Mouse (Mus musculus) kidney, adult 2 months (tissue): ENCODE measurements around the gene Stmn1. TPM values are rescaled to one million over a fixed set of nuclear protein-coding genes. Genes with fewer than 3 reads are reported as not detected.
"Not testable (repeated sequence)": the region's sequence is repeated elsewhere in the genome, so short reads cannot be mapped to it uniquely, and the experiment has no call there.

ENCODE experiments used
- DNase-seq: peaks from one replicate; pipeline ENCODE4 v3.0.0; 2021
- H3K27ac ChIP-seq: fragments of 200-500 bp; 2 replicates; pipeline ENCODE4 v1.5.1; 2012; ENCODE audit warnings: low read depth, low read length, control low read depth, inconsistent platforms; ENCODE audit not compliant: insufficient read depth
- H3K27me3 ChIP-seq: fragments of 200-500 bp; replicated peaks from 2 replicates; pipeline ENCODE4 v1.6.1; 2012; ENCODE audit warnings: mild to moderate bottlenecking, moderate library complexity, low read length, inconsistent platforms; ENCODE audit not compliant: control insufficient read depth, insufficient read depth
- H3K36me3 ChIP-seq: fragments of 200-500 bp; 2 replicates; pipeline ENCODE4 v1.6.1; 2012; ENCODE audit warnings: mild to moderate bottlenecking, moderate library complexity, low read length, inconsistent platforms; ENCODE audit not compliant: control insufficient read depth, insufficient read depth
- H3K4me1 ChIP-seq: fragments of 200-500 bp; 2 replicates; pipeline ENCODE4 v1.6.1; 2011; ENCODE audit warnings: low read length; ENCODE audit not compliant: control insufficient read depth, insufficient read depth
- H3K4me3 ChIP-seq: fragments of 200-500 bp; 2 replicates; pipeline ENCODE4 v1.5.1; 2011; ENCODE audit warnings: mild to moderate bottlenecking, low read depth, low read length, control low read depth; ENCODE audit not compliant: insufficient read depth
- CTCF ChIP-seq: fragments of 200-500 bp; conservative IDR thresholded peaks from 2 replicates; pipeline ENCODE4 v1.5.1; 2011; ENCODE audit warnings: low read depth, mild to moderate bottlenecking, control low read depth, low read length, moderate library complexity, mixed read lengths; ENCODE audit not compliant: insufficient read depth, insufficient read length
- POLR2A ChIP-seq: fragments of 200-500 bp; IDR thresholded peaks from one replicate; pipeline ENCODE4 v1.6.1; 2011; ENCODE audit warnings: low read depth, low read length, control low read depth
- WGBS: fragments of 180-500 bp; shearing (Covaris S2); methylation state at CpG from one replicate; pipeline ENCODE4 v1.1.7; 2018; 5-methylcytosine and 5-hydroxymethylcytosine counted together
- polyA plus RNA-seq: library from polyadenylated mRNA; depleted of rRNA; stranded (reverse); fragments of >200 nt; gene quantifications from 2 replicates; pipeline ENCODE4 v1.2.3, GENCODE M21; 2012

The Stmn1 gene
- polyA plus RNA-seq, 1 experiment = 24.9 TPM

GRCm38 (mm10) chr4:134496595-134497210 lies 28.6 kb downstream of the Stmn1 start, which contains the start of gene Paqr7:
TSS of gene Paqr7 (plus strand) at chr4:134496697.
- TF ChIP-seq CTCF (0 out of 2 replicates have a peak, but pooled peaks have one; percentile 6), POLR2A (peak; percentile 50)
- Histone ChIP-seq H3K4me3 (peak within 1 kb of the TSS; percentile 81), H3K27me3 (no peaks in the 10 kb centered on the region), H3K4me1 (peaks cover 23% of the 10 kb centered on the region), H3K27ac (peak within 1 kb of the TSS; percentile 90), H3K36me3 (no peaks in the 10 kb centered on the region)
- DNase-seq = peak; percentile 91
- 5% methylated on average over 35 of the region's 35 CpGs for WGBS

- no peaks in the 10 kb centered on the region for H3K36me3 ChIP-seq
- 4% methylated on average over 6 of the region's 6 CpGs for WGBS
- H3K27ac ChIP-seq = peak overlapping the region; percentile 90
- peaks cover 23% of the 10 kb centered on the region for H3K4me1 ChIP-seq
- H3K4me3 ChIP-seq = peak overlapping the region; percentile 81
- no peak for DNase-seq
- TF ChIP-seq CTCF = no peak
- no peak for TF ChIP-seq POLR2A
- no peaks in the 10 kb centered on the region for H3K27me3 ChIP-seq
Measured at GRCm38 (mm10) chr4:134497223-134497622, 29.1 kb downstream of the Stmn1 start.

DNA sequence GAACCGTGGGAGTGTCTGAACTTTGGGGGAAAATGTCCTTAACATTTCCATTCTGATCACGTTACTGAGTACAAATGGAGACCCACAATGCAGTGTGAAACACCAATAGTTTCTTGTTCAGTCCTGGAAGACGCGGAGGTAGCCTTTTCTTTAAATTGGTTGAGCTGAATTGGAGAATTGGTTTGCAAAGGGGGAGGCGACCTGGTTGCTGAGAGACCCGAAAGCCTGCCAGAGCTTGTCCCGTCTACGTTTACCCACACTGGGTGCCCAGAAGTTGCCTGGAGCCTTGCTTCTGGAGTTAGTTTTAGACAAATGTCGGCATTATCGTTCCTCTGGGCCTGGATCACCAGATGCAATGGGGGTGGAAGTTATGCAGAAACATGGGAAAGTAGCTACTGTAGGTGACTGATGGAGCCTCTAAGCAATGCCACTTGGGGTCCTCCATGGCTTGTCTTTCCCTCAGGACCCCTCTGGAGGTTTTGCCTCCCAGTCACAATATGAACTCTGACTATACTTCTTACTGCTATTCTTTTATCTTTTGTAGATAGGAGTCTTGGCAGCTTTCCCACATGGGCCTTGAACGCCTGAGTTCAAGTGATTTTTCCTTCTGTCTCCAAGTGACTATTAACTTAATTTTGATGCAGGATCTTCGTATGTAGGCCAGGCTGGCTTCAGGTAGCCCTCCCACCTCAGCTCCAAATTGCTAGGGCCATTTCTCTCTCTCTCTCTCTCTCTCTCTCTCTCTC lies 30.0 kb downstream of the Stmn1 start:
- TF ChIP-seq CTCF (no peak), POLR2A (no peak)
- H3K27me3 ChIP-seq = no peaks in the 10 kb centered on the region
- H3K4me3 ChIP-seq = 0 out of 2 replicates have a peak overlapping the region, but pooled peaks have one; percentile 81
- DNase-seq = no peak
- H3K4me1 ChIP-seq = peaks cover 23% of the 10 kb centered on the region
- 82% methylated on average over 12 of the region's 12 CpGs for WGBS
- H3K27ac ChIP-seq = no peak overlapping the region
- H3K36me3 ChIP-seq = no peaks in the 10 kb centered on the region

DNA sequence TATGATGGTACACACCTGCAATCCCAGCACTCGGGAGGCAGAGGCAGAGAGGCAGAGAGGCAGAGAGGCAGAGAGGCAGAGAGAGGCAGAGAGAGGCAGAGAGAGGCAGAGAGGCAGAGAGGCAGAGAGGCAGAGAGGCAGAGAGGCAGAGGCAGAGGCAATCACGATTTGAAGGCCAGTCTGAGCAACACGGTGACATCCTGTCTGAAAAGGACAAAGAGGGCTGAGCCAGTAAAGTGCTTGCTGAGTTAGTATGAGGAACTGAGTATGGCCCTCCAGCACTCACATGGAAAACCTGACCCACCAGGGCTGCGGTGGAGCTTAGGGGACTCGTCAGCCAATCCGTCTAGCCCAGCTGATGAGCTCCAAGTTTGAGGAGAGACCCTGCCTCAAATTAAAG lies 30.9 kb downstream of the Stmn1 start:
- H3K36me3 ChIP-seq, DNase-seq, H3K27ac ChIP-seq, H3K27me3 ChIP-seq, H3K4me3 ChIP-seq: not testable (repeated sequence)
- peaks cover 27% of the 10 kb centered on the region for H3K4me1 ChIP-seq
- 86% methylated on average over 6 of the region's 6 CpGs for WGBS

DNA sequence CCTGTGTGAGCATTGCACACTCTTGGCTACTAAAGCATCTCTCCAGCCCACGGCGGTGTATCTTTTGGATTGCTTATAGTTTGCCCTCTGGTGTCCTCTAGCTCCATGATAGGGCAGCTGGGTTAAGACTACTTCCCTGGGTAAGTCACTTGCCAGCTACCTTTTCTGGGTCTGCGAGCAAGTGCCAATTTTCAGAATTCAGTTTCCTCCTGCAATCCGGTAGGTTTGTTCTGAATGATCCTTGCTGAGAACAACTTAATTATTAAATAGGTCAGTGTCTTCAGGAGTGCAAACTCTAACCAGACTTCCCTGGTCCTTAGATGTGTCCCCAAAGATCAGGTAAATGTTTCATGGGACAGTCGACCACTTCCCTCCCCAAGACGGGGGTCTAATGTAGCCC lies 33.0 kb downstream of the Stmn1 start:
- Histone ChIP-seq H3K27me3 (no peaks in the 10 kb centered on the region), H3K36me3 (no peaks in the 10 kb centered on the region), H3K4me3 (no peak overlapping the region), H3K27ac (0 out of 2 replicates have a peak overlapping the region, but pooled peaks have one; percentile 35), H3K4me1 (peaks cover 20% of the 10 kb centered on the region)
- 60% methylated on average over 6 of the region's 6 CpGs for WGBS
- DNase-seq = peak; percentile 68
- TF ChIP-seq CTCF (no peak), POLR2A (no peak)

DNA sequence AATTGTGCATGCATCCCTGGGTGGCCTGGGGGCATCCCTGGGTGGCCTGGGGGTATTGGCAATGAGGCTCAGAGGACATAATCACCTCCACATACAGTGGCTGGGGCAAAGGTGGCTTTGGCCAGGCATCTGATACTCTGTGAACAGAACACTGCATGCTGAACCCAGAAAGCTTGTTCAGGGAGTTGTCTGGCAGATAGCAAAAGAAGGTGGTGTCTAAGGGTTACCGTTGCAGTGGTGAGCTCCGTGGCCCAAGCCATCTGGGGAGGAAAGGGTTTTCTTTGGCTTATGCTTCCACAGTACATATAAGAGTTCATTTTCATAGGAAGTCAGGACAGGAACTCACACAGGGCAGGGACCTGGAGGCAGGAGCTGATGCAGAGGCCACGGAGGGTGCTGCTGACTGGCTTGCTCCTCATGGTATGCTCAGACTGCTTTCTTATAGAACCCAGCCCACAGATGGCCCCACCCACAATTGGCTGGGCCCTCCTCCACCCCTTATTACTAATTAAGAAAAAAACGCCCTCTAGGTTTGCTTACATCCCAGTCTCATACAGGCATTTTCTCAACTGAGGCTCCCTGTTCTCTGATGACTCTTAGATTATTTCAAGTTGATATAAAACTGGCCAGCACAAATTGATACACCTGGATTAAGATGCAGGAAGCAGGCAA lies 35.7 kb downstream of the Stmn1 start:
- Histone ChIP-seq H3K27ac (no peak overlapping the region), H3K4me3 (no peak overlapping the region), H3K36me3 (no peaks in the 10 kb centered on the region; the same call in 1 of the 2 replicates), H3K4me1 (peaks cover 10% of the 10 kb centered on the region; the same call in 1 of the 2 replicates), H3K27me3 (no peaks in the 10 kb centered on the region)
- no peak for DNase-seq
- TF ChIP-seq CTCF (no peak), POLR2A (no peak)
- WGBS = 71% methylated on average over 4 of the region's 4 CpGs

GRCm38 (mm10) chr4:134505303-134505789 lies 37.2 kb downstream of the Stmn1 start:
- WGBS = 84% methylated on average over 4 of the region's 4 CpGs
- DNase-seq = no peak

More at GRCm38 (mm10) chr4:134505303-134505789, 37.2 kb downstream of the Stmn1 start:
- Histone ChIP-seq H3K36me3 (no peaks in the 10 kb centered on the region; the same call in 1 of the 2 replicates), H3K4me1 (peaks cover 9% of the 10 kb centered on the region; the same call in 1 of the 2 replicates), H3K27ac (no peak overlapping the region), H3K4me3 (no peak overlapping the region), H3K27me3 (no peaks in the 10 kb centered on the region)
- no peak for TF ChIP-seq POLR2A
- TF ChIP-seq CTCF = no peak
